Mouse (Mus musculus) cerebellum, adult 18-20 months (tissue): ENCODE measurements around the gene Krtap16-1.

ENCODE experiments used
- DNase-seq, 2 experiments: peaks; one replicate each; pipeline ENCODE4 v3.0.0; 2021

The Krtap16-1 gene

GRCm38 (mm10) chr11:99948175-99948574 is 38.2 kb downstream of the Krtap16-1 start, which contains the start of gene Krtap9-5:
TSS of gene Krtap9-5 (plus strand) at chr11:99948475.
- DNase-seq, result no peak

DNA sequence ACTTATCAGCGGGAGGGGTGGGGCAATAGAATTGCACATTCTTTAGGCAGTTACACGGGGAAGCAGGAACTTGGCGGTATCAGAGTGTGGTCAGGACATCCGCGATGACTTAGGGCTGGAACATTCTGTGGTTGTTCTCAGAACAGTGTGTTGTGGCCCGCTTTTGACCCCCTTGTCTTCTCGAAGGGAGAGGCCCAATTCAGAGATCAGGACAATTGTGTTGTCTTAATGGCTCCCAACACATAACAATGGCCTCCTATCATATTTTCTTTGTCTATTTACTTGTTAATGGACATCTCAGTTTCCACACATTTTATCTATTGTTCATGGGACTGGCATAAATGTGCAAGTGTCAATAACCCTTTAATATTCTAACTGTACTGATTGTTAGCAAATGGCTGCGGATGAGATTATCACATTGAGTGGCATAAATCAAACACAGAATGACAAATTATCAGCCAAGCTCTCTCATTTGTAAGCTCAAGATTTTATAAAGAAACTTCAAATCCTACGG is 48.6 kb downstream of the Krtap16-1 start:
- DNase-seq, result no peak

DNA sequence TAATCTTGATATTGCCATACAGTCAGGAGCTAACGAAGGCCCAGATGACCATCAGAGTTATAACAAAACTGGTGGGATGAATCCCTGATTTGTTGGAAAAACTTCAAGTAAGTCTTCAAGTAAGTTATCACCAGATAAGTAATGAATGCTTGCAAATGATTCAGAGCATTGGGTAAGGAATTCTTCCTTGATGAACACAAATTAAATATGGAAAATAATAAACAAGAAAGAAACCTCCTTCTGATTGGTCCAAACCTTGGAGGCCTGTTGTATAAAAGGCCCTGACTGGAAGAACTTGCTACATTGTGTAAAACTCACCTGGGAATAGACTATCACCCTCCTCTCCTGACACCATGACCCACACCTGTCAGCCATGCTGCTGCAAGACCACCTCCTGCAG is 50.4 kb downstream of the Krtap16-1 start, which contains the start of gene Krtap31-2:
Gene Krtap31-2, plus strand, starts transcription at position 301 of the 400 bp plus-strand sequence.
- no peak for DNase-seq
